Mouse (Mus musculus) neural tube, embryonic 14.5 days (tissue): Measurements from ENCODE around the gene Ntf3. TPM values are rescaled to one million over a fixed set of nuclear protein-coding genes. Genes with fewer than 3 reads are reported as not detected.

Experiments
- ATAC-seq: fragments of 200-750 bp; cut with Nextera tagmentation; 2 replicates; pipeline ENCODE4 v1.8.0; 2017; ENCODE audit warnings: low read depth, mild to moderate bottlenecking, moderate TSS enrichment, moderate library complexity
- H3K27ac ChIP-seq: fragments of 300-500 bp; sonication (generic); 2 replicates; pipeline ENCODE4 v1.5.1; 2014; ENCODE audit warnings: low read depth, mild to moderate bottlenecking, control low read depth, low read length, moderate library complexity, mixed read lengths
- H3K27me3 ChIP-seq: fragments of 300-500 bp; sonication (generic); 2 replicates; pipeline ENCODE4 v1.6.1; 2014; ENCODE audit warnings: low read length; ENCODE audit not compliant: control insufficient read depth, insufficient read depth
- H3K36me3 ChIP-seq: fragments of 300-500 bp; sonication (generic); 2 replicates; pipeline ENCODE4 v1.6.1; 2014; ENCODE audit warnings: low read length, mixed read lengths; ENCODE audit not compliant: control insufficient read depth, insufficient read depth
- H3K4me1 ChIP-seq: fragments of 300-500 bp; sonication (generic); 2 replicates; pipeline ENCODE4 v1.6.1; 2014; ENCODE audit warnings: low read length; ENCODE audit not compliant: control insufficient read depth, insufficient read depth
- H3K4me2 ChIP-seq: fragments of 300-500 bp; sonication (generic); 2 replicates; pipeline ENCODE4 v1.6.1; 2014; ENCODE audit warnings: mild to moderate bottlenecking, low read depth, low read length, control low read depth
- H3K4me3 ChIP-seq: fragments of 300-500 bp; sonication (generic); 2 replicates; pipeline ENCODE4 v1.5.1; 2014; ENCODE audit warnings: low read depth, low read length, control low read depth, mixed read lengths
- H3K9ac ChIP-seq: fragments of 300-500 bp; sonication (generic); replicated peaks from 2 replicates; pipeline ENCODE4 v1.6.1; 2014; ENCODE audit warnings: low read depth, mild to moderate bottlenecking, control low read depth, low read length, mixed read lengths
- H3K9me3 ChIP-seq: fragments of 300-500 bp; sonication (generic); 2 replicates; pipeline ENCODE4 v1.6.1; 2016; ENCODE audit warnings: low read length; ENCODE audit not compliant: control insufficient read depth
- WGBS: fragments of 180-500 bp; shearing (Covaris S2); extraction: QIAGEN DNeasy Blood & Tissue Kit; methylation state at CpG from one replicate; pipeline ENCODE4 v1.1.7; 2014; 5-methylcytosine and 5-hydroxymethylcytosine counted together
- polyA plus RNA-seq: library from polyadenylated mRNA; unstranded; fragments of >200 nt; fragmentation: Nextera tagmentation; extraction: Ambion mirVana; gene quantifications from 2 replicates; pipeline ENCODE4 v1.2.1, GENCODE M21; 2014

Gene Ntf3
- polyA plus RNA-seq, 1 experiment from 2014 or later, result 6.4 TPM

- Histone ChIP-seq H3K4me1 (no peaks in the 10 kb centered on the region), H3K4me3 (no peak overlapping the region), H3K27ac (no peak overlapping the region), H3K36me3 (no peaks in the 10 kb centered on the region), H3K9ac (no peak overlapping the region), H3K27me3 (no peaks in the 10 kb centered on the region), H3K4me2 (no peak overlapping the region), H3K9me3 (no peaks in the 10 kb centered on the region)
- no peak for ATAC-seq
- WGBS, result 75% methylated on average over 8 of the region's 8 CpGs
Measured at GRCm38 (mm10) chr6:126142021-126142554, 24.6 kb downstream of the Ntf3 start.

GRCm38 (mm10) chr6:126141472-126141871 is 25.2 kb downstream of the Ntf3 start:
- WGBS, result 53% methylated on average over 13 of the region's 13 CpGs

DNA sequence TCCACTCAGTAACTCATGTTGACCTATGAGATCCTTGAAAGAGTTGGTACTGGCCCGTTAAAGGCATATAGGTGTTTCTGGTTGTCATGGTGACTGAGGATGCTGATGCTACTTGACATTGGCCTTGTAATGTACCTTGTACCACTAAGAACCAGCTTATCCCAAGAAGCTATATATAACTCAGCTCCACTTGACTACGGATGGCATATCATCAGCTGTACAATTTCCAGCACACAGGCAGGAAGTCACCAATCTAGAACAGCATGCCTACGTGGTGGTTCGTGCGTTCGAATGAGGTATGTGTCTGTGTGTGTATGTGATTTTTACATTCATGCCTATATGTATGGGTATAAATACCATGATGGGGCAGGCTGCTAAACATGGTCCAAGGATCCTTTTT is 25.7 kb downstream of the Ntf3 start:
- 90% methylated on average over 6 of the region's 6 CpGs for WGBS
- Histone ChIP-seq H3K27ac (no peak overlapping the region), H3K27me3 (no peaks in the 10 kb centered on the region), H3K36me3 (no peaks in the 10 kb centered on the region), H3K4me2 (no peak overlapping the region), H3K4me3 (no peak overlapping the region), H3K9me3 (no peaks in the 10 kb centered on the region), H3K9ac (no peak overlapping the region), H3K4me1 (no peaks in the 10 kb centered on the region)
- no peak for ATAC-seq

More at GRCm38 (mm10) chr6:126141472-126141871, 25.2 kb downstream of the Ntf3 start:
- H3K9ac ChIP-seq, result no peak overlapping the region
- H3K4me3 ChIP-seq, result no peak overlapping the region
- no peak overlapping the region for H3K4me2 ChIP-seq
- H3K27ac ChIP-seq, result no peak overlapping the region
- no peaks in the 10 kb centered on the region for H3K36me3 ChIP-seq
- no peak; the same call in 1 of the 2 replicates for ATAC-seq
- H3K9me3 ChIP-seq, result no peaks in the 10 kb centered on the region
- H3K4me1 ChIP-seq, result no peaks in the 10 kb centered on the region
- H3K27me3 ChIP-seq, result no peaks in the 10 kb centered on the region

DNA sequence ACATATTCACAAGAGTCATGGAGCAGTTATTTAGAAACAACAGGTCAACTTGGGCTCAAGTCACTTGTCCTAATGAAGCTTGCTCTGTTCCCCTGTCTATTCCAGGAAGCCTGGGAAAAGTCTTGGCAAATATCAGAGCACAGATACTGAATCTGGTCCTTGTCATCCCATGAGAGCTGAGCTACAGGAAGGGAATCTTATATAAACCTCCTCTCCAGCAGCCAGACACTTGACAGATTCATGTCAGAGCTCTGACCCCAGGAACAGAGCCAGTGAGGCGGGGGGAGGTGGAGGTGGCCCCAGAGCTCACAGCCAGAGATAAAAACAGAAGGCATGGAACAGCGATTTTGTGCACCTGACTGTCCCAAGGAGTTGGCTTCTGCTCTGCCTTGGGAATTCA is 26.3 kb downstream of the Ntf3 start:
- Histone ChIP-seq H3K9me3 (no peaks in the 10 kb centered on the region), H3K27ac (no peak overlapping the region), H3K4me2 (no peak overlapping the region), H3K4me3 (no peak overlapping the region), H3K27me3 (no peaks in the 10 kb centered on the region), H3K4me1 (no peaks in the 10 kb centered on the region), H3K36me3 (no peaks in the 10 kb centered on the region), H3K9ac (no peak overlapping the region)
- no peak for ATAC-seq
- 83% methylated on average over 2 of the region's 2 CpGs for WGBS

- Histone ChIP-seq H3K9ac (no peak overlapping the region), H3K36me3 (no peaks in the 10 kb centered on the region), H3K9me3 (no peaks in the 10 kb centered on the region), H3K4me2 (no peak overlapping the region), H3K27ac (no peak overlapping the region), H3K4me3 (no peak overlapping the region), H3K27me3 (no peaks in the 10 kb centered on the region), H3K4me1 (no peaks in the 10 kb centered on the region)
- WGBS, result 42% methylated on average over 19 of the region's 19 CpGs
- no peak; the same call in 1 of the 2 replicates for ATAC-seq
Measured at GRCm38 (mm10) chr6:126134155-126134906, 32.4 kb downstream of the Ntf3 start.

- no peak for ATAC-seq
- no peak overlapping the region for H3K27ac ChIP-seq
- WGBS, result 62% methylated on average over 7 of the region's 7 CpGs
- H3K4me2 ChIP-seq, result no peak overlapping the region
- no peak overlapping the region for H3K4me3 ChIP-seq
- H3K4me1 ChIP-seq, result no peaks in the 10 kb centered on the region
- no peaks in the 10 kb centered on the region for H3K36me3 ChIP-seq
- H3K9ac ChIP-seq, result no peak overlapping the region
- no peaks in the 10 kb centered on the region for H3K9me3 ChIP-seq
- no peaks in the 10 kb centered on the region for H3K27me3 ChIP-seq
Measured at GRCm38 (mm10) chr6:126128238-126128637, 38.5 kb downstream of the Ntf3 start.

DNA sequence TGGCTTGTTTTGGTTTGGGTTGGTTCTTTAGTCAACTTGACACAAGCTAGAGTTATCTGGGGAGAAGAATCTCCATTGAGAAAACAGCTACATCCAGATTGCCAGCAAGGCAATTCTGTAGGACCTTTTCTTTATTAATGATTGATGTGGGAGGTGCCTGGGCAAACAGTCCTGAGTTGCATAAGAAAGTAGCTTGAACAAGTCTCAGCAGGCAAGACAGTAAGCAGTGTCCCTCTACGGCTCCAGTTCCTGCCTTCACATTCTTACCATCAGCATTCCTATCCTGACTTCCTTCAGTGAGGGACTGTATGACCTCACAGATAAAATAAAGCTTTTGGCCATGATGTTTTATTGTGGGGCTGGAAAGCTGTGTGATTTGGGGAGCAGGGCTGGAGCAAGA is 48.5 kb downstream of the Ntf3 start:
- Histone ChIP-seq H3K27me3 (no peaks in the 10 kb centered on the region), H3K9me3 (no peaks in the 10 kb centered on the region), H3K4me2 (no peak overlapping the region), H3K4me1 (no peaks in the 10 kb centered on the region), H3K4me3 (no peak overlapping the region), H3K9ac (no peak overlapping the region), H3K27ac (no peak overlapping the region), H3K36me3 (no peaks in the 10 kb centered on the region)
- WGBS, result 57% methylated on average over 1 of the region's 1 CpGs
- no peak for ATAC-seq

GRCm38 (mm10) chr6:126117191-126117590 is 49.5 kb downstream of the Ntf3 start:
- WGBS, result 79% methylated on average over 8 of the region's 8 CpGs
- H3K4me2 ChIP-seq, result no peak overlapping the region
- no peaks in the 10 kb centered on the region for H3K9me3 ChIP-seq
- no peaks in the 10 kb centered on the region for H3K27me3 ChIP-seq
- no peaks in the 10 kb centered on the region for H3K36me3 ChIP-seq
- no peak overlapping the region for H3K27ac ChIP-seq
- H3K9ac ChIP-seq, result no peak overlapping the region
- H3K4me3 ChIP-seq, result no peak overlapping the region
- no peaks in the 10 kb centered on the region for H3K4me1 ChIP-seq
- no peak for ATAC-seq

DNA sequence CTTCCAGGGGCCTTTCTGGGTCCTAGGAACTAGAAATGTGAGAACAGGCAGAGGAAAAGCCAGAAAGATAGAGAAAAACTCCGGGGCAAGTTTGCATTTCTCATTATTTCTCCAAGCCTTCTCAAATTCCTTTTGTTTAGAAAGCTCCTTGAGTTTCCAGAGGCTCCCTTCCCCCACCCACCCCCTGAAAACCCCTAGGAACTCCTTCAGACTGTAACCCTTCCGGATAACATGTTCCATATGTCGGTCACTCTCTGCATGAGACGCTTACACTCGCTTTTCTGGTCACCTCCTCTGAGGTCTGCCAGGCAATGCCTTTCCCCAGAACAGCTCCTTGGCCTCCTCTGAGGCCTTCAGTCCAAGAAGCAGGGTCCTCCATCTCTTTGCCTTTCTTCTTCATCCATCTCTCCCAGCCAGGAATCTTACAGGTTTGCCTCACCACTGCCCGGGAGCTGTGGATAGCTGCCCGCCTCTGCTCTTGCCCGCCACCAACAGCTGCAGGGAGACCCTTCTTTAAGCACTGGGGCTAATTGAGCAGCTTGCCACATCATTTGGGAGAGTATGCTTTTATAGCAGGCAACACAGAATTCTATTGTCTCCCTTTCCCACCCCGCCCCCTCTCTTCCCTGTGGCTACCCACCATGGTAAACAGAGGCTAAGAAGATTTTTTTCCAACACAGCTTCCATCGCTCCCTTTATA is 51.6 kb downstream of the Ntf3 start:
- Histone ChIP-seq H3K27ac (no peak overlapping the region), H3K4me3 (no peak overlapping the region), H3K9me3 (no peaks in the 10 kb centered on the region), H3K4me2 (no peak overlapping the region), H3K27me3 (no peaks in the 10 kb centered on the region), H3K36me3 (no peaks in the 10 kb centered on the region), H3K9ac (no peak overlapping the region), H3K4me1 (no peaks in the 10 kb centered on the region)
- no peak for ATAC-seq
- 49% methylated on average over 10 of the region's 10 CpGs for WGBS
